Mouse (Mus musculus) cerebellum, postnatal 36 days (tissue): Measurements from ENCODE around the gene Alpk1.
"Not testable (repeated sequence)": the region's sequence is repeated elsewhere in the genome, so short reads cannot be mapped to it uniquely, and the experiment has no call there.

ENCODE experiments used
- DNase-seq, 2 experiments: peaks; one replicate each; pipeline ENCODE4 v3.0.0; 2021 to 2022; ENCODE audit warnings: mixed read lengths in 2 of 2

Alpk1 gene

DNA sequence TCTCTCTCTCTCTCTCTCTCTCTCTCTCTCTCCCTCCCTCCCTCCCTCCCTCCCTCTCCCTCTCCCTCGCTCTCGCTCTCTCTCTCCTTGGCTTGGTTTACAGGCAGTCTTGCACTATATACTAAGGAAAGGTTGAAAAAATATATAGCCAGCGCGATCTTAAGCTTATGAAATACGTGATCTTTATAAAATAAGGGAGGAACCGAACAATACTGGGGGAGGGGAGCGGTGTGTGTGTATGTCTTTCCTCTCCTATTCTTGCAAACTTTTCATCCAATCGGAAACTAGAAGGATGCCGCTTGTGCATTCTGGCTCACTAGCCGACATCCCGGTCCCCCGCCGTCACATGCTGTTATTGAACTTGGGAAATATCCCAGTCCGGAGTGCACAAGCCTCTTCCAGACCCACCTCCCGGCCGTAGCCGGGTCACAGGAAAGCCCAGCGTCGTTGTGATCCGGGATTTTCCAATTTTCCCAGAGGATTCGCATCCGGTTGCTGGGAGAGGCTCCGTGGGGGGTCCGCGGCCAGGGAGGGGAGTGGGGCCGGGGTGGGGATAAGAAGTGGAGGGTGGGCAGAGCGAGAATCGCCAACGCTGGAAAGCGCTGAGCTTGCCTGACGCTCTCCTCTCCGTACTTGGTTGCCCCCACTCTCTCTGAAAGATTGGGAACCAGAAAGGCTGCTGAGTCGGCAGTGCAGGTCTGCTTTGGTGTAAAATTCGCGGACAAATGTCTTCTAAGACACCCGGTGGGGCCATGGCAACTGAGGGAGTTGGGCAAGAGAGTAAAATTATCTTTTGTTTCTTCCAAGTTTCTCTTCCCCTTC is 10.1 kb upstream of the Alpk1 start:
- DNase-seq: peak in 1 of 2 experiments; percentile 19

DNA sequence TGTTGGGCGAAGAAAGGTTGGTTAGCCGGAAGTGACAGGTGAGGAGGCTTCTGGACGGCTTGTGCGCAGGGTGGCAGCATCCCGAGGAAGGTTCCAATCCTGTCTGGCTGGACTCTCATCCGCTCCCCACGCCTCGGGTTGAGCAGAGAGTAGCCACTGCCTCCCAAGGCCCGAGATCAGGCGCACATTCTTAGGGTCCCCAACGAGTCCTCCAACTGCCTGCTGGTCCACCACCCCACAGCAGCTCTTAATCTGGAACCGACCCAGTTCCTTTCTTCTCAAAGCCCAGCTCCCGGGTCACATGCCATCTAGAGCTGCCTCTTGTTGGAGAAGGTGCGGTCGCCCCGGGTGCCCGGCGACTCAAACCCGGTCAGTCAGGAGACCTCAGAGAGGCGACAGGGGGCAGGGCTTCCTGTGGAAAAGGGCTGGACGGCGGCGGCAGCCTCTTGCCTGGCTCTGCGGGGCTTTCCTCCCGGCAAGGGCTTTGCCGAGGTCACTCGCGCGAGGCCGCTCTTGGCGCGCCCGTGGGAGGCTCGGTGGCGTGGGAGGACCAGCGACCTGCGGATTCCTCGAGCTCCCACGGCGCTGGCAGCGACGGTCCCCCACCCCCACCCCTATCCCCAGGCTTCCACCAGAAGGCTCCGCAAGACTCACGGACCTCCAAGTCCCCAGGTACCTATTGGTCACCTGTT is 9.3 kb upstream of the Alpk1 start, which contains the start of gene Tifa:
Gene Tifa (plus strand): TSS at position 306 of the 692 bp plus-strand sequence.
- peak; percentile 37 to 42 for DNase-seq

DNA sequence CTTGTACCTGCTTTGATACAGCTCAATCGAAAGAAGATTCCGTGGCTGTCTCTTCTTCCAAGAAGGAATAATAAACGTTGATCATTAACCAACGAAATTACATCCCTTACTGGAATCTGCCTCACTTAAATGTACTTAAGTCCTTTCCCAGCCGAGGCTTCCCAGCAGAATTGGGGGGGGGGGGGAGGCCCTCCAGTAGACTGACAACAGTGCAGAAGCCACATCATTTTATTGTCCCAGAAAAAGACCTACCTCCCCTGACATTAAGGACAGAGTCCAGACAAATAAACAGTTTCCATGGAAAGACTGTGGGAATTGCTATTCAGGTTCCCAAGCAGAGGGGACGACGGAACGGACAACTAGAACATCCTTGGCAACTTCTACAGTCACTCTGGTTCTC is 8.6 kb upstream of the Alpk1 start:
- DNase-seq: no peak

DNA sequence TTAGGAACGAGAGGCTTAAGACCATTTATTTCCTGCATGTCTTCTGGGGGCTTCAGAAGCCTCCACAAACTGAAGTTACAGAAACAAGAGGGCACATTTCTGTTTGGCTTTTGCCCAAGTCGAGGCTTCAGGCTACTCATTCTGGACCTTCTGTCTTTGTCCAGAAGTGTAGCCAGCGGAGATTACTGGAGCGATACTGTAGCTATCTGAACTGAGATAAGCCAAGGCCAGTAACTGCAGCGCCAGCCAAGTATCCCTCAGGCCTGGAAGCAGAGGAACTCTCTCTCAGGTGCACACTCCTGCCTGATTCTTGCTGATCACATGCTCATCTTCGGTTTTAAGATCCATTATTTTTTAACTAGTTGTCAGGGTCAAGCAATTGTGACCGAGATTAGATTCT is 7.7 kb upstream of the Alpk1 start:
- DNase-seq: no peak

DNA sequence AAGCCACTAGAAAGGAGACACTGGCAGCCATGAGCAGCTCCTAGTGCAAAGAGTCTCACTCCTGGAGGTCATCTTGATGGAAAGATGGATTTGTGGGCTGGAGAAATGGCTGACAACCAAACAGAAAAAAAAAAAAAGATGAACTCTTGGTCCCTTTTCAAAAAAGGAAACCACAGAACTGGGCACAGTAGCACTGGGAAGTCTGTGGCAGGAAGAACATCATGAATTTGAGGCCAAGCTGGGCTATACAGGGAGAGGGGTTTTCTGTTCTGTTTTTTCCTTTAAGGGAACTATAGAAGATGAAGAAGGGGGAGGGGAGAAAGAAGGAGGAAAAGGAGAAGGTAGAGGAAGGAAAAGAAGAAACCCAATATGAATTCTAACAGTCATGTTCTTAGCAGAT is 6.7 kb upstream of the Alpk1 start:
- no peak for DNase-seq

DNA sequence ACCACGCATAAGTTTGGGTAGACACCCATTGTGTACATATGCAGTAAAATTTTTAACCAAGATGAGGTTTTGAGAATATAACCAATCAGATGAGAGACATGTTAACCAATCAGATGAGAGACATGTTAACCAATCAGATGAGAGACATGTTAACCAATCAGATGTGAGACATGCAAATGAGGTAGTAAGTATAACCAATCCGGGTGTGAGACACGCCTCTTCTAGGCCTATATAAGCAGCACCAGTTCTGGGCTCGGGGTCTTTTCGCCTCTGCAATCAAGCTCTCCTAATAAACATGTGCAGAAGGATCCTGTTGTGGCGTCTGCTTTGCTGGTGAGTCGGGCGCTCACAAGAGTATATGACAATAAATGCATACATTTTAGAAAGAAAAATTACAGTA is 3.4 kb upstream of the Alpk1 start:
- DNase-seq: not testable (repeated sequence)

DNA sequence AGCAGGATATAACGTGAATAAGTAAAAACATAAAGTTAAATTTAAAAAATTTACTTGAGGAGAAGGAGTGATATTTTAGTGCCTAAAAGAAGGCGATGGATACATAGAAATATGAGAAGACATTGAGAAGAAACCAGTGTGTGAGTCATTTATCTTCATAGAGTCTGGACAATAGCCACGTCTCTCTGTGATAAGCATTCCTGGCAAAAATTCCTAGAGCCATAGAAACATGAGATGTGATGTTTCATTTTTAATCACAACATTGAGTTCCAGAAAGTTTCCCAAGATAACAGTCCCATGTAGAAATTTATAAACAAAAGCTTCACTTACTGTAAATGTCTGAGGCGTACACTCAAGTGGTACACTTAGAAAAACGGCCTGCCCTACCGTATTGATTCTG is 2.6 kb upstream of the Alpk1 start:
- no peak for DNase-seq

DNA sequence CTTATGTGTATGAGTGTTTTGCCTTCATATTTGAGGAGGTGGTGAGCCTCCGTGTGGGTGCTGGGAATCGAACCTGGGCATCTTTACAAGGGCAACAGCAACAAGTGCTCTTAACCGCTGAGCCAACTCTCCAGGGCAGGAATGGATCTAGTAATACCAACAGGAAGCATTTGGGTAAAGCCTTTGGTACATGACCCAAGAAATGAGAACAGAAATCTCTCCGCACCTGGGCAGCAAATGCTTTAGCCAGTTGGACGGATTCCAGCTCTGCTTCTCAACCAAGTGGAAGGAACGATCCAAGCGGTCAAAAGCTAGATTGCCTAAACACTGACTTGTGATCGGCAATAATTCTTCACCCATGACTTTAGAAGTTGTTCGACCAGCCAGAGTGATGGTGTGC is 594 bp upstream of the Alpk1 start:
- DNase-seq: no peak

DNA sequence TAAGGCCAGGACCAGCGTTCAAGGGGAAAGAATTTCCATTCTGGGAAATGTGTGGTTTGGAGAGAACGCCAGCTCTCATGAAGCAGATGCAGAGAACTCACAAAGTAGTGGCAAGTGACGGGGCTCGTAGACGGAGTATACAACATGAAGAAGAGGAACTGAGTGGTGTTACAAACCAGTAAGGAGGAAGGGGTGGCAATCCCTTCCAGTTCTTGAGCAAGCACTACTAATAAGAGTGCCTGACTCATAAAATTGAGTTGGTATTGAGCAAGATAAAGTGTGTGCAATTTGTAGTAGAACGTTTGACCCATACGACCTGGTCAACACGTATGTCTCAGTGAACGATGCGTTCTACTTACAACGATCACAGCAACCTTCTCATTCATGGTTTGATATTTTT is 11.2 kb downstream of the Alpk1 start:
- DNase-seq: no peak

DNA sequence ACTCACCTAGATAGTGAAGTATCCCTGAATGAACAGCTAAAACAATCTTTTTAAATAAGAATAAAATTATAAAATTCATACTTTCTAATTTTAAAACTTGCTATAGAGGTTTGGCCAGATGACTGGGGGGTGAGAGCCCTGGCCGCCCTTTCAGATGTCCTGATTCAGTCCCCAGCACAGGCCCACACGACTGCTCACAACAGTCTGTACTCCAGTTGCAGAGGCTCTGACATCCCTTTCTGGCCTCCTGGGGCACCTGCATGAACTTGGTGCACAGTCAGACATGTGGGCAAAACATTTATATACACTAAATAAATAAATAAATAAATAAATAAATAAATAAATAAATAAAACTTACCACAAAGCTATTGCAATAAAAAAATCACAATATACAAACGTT is 14.4 kb downstream of the Alpk1 start:
- DNase-seq: no peak

DNA sequence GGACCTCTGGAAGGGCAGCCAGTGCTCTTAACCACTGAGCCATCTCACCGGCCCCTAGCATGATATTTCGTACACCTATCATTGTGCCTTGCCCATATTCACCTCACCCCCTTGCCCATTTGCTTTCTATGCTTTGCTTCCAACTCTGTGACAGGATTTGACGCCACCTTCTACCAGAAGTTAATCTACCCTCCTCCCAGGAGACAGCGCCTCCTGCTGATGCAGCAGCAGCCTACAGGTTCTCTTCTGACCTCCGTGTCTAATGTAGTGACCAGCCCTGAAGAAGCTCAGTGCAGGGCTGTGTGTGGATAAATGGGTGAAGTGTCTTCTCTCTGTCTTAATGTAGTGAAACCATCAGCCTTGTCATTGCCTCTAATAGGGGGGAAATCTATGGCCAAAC is 15.8 kb downstream of the Alpk1 start:
- DNase-seq: no peak

DNA sequence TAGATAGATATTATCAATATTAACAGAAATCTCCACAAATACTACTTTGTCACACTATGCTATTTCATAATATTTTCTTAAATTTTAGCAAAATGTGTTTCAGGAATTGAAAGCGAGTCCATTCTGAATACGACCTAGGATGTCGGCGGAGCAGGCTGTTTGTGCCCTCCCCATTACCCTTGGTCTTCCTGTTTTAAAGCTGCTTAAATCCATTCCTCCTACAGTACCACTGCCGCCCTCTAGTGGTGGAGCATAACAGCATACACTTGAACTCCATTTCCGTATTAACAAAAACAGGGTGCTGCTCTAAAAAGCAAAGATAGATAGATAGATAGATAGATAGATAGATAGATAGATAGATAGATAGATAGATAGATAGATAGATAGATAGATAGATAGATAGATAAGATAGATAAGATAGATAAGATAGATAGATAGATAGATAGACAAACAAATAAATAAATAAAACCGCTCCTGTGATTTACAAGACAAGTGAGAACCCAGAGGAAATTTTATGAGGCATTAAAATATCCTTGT is 17.2 kb downstream of the Alpk1 start:
- DNase-seq: peak; percentile 56 to 68

DNA sequence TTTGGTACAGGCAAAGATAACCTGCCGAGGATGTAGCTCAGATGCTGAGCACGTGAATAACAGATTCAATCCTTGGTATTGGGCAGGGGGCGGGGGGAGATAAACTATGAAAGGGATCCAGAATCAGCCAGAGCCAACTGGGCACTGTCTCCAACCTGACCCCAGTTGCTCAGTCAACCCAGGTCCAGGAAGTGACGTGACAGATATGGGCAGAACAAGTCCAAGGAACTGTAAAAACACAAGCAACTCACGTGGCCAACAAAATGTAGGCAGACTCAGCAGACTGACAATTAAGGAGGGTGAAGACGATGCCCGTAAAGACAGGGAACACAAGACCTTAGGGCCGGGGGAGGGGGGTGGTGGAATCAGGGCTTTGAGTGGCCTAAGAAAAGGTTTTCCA is 17.9 kb downstream of the Alpk1 start:
- DNase-seq: no peak

DNA sequence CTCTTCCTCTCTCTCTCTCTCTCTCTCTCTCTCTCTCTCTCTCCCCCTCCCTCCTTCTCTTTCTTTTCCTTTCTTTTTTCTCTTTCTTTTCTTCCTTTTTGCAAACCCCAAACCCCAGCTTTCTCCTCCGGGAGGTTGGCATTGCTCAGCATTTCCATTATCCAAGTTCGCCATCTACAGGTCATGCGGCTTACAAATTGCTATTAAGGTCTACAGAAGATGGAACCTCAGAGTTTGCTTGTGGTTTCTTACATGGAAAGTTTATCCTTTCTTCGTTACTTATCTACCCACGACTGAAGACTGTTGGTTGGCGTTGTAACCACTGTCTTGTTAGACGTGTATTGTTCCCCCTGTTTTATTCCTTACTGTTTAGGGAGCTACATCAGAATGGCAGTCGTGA is 21.1 kb downstream of the Alpk1 start:
- peak in 1 of 2 experiments; percentile 22 for DNase-seq

DNA sequence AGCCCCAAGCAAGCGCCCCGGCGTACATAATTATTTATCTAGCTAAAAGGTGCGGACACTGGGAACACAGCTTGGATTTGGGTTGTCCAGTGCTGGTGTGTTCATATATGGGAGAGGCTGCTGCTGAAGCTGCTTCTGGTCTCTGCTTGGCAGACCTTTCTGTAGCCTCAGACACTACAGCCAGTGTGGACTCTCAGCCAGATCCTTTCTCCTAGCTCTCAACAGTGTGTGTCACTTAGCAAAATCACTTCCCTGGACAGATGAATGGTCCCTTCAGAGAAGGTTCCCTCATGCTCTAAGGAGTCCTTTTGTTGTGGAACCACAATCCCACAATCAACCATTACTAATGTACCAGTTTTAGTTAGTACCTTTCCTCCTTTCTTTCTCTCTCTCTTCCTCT is 21.5 kb downstream of the Alpk1 start:
- no peak for DNase-seq

DNA sequence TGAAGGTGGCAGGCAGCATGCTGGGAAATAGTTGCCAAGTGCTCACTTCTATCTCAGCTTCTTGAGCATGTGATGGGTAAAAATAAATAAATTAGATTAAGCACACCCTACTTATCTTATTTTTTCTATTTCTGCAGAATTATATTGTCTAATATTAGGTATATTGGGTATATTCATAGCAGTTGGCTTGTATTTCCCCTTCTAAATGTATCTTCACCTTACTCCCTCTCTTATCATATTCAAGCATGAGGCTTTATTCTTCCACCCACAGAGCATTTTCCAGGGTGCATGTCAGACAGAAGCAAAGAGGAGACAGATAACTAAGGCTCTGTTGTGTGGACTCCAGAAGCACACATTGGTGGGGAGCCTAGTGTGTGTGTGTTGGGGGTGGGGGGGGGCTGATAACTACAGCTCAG is 22.4 kb downstream of the Alpk1 start:
- DNase-seq: no peak

DNA sequence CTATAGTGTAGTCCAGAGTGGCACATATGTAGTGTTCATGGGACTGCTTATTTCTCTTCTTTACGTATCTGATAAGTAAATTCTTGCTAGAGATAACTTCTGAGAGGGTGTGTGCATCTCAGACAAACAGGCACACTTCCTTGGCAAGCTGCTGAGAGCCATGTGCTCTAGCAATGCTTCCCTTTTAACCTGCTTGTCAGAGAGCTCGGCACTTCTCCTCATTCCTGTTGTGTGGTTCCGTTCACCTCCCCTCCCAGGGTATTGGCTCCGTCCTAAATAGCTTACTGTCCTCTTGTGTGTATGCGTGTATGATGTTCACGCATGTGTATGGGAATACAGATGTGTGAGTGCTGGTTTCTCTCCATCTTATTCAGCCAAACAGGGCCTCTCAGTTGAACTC is 23.9 kb downstream of the Alpk1 start:
- no peak for DNase-seq

DNA sequence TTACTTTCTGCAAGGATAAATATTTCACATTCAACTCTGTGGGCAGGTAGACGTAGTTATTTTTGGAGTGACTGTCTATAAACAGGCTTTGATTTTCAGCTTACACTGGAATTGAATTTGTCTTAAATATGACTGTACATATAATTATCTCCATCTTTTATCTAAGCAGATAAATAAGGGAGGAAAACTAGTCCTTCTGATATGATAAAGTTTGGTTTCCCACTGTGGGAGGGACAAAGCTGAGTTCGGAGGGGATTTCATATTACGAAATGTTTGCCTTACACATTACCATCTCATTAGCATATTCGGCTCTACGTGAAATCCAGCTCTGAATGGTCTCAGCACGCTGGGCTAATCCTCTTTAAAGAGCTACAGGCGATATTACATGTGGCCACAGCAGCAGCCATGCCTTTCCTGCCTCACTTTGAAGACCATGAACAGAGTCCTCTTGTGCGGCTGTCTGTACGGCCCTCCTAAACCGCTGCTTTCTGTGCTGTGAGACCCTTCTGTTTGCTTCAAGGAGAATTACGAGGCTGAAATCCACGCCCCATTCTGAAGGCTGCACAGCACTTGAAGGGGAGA is 30.3 kb downstream of the Alpk1 start:
- no peak for DNase-seq

DNA sequence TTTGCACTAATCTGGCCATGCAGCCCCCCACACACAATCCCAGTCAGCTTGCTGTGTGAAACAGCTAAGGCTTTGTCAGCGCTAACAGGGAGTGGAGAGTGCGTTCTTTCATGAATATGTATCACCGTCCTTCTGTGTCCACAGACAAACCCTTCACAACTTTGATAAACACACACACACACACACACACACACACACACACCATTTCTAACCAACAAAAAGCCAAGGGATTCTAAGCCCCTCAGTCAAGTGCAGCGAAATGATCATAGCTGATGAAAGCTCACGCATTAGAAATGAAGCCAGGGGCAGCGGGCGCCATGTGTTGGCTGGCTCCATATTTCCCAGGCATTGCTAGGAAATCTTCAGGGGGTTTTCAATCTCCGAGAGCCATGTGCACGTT is 31.1 kb downstream of the Alpk1 start:
- no peak for DNase-seq

DNA sequence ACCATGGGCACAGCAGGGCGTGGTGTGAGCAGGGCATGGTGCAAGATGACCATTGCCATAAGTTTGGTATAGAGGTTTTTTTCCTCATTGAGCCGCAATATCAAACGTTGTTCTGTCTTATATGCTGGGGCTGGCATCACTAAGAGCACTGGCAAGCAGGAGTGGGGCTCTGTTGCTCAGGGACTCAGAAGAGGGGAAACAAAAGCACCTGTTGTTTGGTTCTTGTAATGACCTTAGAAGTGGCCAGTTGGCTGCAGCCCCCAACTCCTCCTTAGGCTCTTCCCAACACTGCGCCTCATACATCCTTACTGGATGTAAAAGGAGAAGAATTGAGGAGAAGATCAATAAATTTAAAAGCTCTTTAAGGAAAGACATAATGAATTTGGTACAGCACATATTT is 31.7 kb downstream of the Alpk1 start:
- no peak for DNase-seq

DNA sequence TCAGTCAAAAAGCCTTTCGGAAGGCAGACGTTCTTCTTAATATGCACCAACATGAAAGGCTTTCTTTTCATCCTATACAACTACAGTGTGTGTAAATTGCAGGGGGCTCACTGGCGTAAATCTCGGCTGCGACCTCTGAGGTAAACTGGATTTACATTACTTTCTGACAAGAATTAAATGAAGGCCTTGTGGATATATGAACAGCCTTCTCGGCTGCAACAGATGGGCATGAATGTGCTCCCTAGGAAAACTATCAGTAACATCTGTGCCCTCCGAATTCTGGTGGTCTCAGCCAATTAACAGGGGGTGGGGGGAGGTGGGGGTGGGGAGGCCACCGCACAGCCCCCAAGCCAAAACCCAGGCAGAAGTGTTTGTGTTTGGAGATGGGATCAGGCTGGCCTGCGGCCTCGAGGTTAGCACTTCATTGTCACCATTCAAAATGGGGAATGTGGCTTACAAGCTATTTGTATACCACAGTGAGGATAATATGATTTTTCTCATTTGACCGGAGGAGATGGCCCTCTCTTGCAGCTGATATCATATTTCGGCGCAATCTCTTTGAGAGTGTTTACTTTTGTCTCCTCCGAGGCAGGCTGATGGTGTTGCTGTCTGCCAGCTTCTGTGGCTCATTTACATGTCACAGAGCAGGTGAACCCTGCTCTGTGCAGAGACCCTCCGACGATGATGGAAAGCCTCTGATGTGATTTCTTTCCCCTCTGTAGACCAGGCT is 34.3 kb downstream of the Alpk1 start:
- no peak for DNase-seq

DNA sequence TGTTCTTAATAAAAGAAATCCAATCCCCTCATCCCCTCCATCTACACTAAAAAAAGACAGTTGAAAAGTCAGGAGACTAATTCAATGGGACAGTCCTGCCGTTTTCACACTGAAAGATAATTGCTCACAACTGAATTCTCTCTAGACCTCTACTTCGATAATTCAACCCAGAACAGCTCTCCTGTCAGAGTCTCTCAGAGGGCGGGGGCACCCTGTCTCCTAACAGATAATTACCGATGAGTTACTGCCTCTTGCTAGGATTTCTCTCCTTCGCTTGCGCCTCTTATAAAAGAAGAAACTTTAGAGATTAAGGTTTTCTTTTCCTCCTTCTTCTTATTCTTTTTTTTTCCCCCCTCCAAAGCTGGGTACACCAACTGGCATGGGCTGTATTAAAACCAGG is 34.8 kb downstream of the Alpk1 start:
- no peak for DNase-seq
